Mouse (Mus musculus) embryo, embryonic 10.5 days (tissue): Measurements from ENCODE around the gene Olfr998.
"Not testable (repeated sequence)": the region's sequence is repeated elsewhere in the genome, so short reads cannot be mapped to it uniquely, and the experiment has no call there.

Experiments
- DNase-seq: peaks from one replicate; pipeline ENCODE4 v3.0.0-alpha.2; 2015; ENCODE audit warnings: low spot score

Olfr998 gene

DNA sequence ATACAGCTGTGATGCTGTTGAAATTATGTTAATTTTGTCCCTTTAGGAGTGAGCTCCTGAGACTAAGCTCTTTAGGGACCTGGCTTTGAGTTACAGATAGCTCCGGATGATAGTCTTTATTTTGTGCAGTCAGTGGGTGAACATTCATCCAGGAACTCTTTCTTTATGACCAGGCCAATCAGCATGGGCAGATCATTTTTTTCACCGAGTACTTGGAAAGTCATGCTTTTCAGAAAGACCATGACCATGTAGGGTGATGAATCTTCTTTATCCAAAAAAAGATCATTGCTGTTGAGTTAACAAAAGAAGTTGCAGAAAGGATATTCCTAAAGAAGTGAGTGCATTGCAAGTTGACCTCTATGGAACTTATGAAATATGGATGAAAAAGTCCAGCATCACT lies at the start of gene Olfr998:
Olfr998 (plus strand) TSS at position 301 of the 400 bp plus-strand sequence.
- not testable (repeated sequence) for DNase-seq

DNA sequence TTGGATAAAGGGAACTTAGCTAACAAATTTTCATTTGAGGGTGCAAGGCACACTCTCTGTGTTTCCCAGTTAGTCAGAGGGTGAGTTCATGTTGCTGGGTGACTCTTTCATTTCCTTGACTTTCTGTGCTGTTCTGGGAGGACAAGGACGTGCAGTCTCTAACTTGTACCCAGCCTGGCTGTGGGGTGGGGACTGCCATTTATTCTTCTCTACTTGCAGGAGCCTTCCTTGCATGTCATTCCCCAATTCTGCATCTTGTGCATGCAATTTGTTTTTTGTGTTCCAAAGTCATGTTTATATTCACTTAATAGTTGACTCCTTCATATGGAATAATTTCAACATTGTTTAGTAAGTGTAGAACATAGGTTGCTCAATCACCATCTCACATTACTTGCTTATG lies 33.9 kb upstream of the Olfr998 start:
- no peak for DNase-seq

DNA sequence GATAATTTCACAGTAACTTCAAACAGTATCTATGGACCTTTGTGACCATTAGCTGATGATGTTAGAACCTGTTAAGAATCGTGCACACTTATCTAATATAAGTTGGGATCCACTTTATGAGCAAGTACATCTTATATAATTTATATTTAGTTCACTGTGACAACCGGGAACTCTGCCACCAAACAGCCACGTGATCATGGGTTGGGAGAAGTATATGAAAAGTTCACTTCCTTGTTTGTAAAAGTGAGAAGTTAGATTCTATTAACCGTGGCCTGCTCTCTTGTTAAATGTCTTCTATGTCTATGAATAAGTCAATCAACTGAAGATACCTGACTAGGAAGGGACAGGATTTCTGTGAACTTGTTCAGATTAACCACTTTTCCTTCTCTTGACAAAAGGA lies 28.5 kb upstream of the Olfr998 start:
- DNase-seq, result no peak

DNA sequence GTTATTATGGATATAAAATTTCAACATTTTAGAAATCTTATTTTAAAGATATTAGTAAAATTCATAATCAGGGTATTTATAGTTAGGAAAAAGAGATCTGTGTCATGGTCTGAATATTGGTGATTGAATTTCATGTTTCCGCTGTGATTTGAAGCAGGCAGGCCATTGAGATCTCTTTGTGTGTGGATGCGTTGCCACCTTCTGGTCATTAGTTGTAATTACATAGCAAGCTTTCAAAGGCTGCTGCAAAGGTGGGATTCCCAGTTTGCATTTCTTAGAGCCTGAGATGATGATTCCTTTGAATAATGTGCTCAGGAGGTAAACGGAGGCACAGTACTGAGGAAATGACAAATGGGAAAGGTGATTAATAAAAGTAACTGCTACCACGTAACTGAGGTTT lies 27.6 kb upstream of the Olfr998 start:
- peak; percentile 75 for DNase-seq

DNA sequence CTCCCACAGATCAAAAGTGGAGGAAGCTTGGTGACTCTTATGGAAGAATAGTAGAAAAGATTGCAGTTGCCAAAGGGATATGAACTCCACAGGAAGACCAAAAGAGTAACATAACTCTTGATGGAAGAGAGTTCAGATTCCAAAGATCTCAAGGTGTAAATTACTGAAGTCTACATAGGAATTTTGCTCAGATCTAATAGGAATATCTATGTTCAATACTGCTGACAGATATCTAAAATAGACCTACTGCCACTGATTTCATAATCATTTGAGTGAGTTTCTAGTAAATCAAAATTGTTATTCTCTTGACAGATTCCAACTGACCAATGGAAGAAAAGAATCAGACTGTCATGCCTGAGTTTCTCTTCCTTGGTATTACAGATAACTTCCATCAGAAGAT lies 9.8 kb upstream of the Olfr998 start, which contains the start of gene Olfr996:
Olfr996 (plus strand) TSS at position 301 of the 400 bp plus-strand sequence.
- no peak for DNase-seq

DNA sequence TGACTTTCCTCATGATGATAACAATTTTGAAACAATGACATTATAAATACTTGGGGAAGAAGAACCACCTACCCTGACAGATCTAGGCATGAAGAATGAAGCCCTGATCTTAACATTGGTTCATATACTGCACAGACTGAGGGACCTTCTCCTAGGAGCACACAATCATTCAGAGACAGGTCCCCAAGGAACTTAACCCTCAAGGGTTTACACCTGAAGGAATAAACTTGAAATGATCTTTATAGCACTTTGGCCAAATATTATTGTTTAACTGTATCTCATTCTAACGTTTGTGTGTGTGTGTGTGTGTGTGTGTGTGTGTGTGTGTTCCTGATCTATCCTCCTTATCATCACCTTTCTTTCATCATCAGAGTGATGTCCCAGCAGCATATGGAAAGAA lies 23.1 kb downstream of the Olfr998 start, which contains the start of gene Olfr1000:
Olfr1000 (minus strand) TSS at position 101 of the 400 bp plus-strand sequence.
- DNase-seq, result no peak
